Mouse (Mus musculus): ENCODE results near the gene Ulk4. TPM values are rescaled to one million over a fixed set of nuclear protein-coding genes. Genes with fewer than 3 reads are reported as not detected.
"Not testable (repeated sequence)": the region's sequence is repeated elsewhere in the genome, so short reads cannot be mapped to it uniquely, and the experiment has no call there.

Ulk4 gene
- total RNA-seq, 2 experiments from 2014 or later = 0.22 to 0.46 TPM

DNA sequence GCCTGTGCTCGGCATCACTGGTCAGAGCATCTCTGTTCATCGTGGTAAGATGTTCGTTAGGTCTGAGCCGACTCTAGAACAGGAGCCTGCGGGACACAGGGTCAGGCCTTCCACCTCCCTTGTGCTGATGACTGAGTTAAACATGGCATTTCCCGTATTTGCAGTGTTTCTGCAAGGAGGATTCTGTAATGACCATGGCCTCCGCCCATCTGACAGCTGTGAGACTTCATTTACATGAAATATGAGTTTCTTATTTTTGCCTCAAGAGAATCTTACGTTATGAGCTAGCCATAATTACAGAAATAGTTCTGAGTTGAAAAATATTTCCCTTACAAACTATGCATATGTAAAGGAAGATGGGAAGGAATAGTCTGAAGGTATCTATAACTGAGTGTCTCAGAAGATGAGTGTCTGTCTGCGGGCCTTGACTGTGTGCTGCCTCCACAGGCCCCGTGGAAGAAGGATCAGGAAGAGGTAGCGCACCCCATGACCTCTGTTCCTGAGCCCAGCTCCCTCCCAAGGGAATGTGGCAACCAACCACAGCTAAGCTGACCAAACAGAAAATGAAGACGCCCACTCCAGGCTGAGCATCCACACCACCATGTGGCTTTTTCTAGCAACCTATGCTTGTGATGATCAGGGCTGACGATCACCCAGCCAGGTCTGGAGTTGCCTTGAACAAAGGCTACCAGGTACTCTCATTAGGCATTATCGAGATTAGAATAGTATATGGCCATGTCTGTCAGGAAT is 212.2 kb downstream of the Ulk4 start:
- DNase-seq = no peak

DNA sequence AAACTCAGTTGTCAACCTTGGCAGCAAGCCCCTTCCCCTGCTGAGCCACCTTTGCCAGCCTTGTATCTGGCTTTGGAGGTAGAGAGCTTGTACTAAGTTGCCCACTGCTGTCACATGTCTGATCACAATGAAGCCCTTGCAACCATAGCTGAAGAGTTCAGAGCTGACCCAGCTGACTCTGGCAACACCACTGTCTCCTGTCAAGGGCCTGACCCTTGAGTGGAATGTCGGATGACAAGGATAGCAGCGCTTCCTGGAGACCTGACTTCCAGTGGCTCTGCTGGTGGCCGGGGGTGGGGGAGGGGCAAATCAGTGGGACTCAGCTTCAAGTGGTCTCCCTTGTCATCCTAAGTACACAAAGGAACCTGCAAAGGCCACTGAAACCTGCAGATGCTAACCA is 214.3 kb downstream of the Ulk4 start:
- DNase-seq = no peak

DNA sequence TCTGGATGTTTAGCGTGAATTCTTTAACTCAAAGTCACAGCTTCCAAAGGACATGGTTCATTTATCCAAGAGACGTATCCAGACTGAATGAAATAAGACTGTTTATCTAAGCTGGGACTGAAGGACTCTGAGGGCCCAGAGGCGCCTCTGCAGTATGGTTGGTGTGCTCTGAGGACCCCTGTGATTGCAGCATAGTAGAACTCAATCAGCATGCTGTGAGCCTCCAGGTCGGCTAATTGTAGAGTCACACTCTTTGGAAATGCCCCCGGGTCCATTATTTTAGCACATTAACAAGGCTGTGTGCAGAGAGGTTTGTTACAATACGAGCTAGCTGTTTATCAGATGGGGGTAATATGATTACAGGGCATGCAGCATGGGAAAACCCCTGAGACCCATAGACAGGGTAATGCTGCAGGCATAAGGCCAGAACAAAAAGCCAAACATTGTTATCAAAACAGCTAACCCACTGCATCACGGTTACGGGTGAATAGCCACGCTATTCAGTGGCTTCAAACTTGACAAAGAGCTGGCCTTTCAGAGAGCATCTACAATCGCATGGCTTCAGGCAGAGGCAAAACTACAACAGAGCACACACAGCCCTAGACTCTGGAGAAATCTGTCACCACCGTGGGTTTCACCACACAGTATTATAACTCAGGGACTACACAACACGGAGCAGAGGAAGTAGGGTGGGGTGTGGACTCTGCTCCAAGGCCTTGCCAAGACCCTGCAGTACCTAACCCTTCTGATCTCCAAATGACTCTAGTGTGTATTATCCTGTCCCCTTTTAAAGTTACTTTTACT is 215.0 kb downstream of the Ulk4 start:
- DNase-seq = no peak

DNA sequence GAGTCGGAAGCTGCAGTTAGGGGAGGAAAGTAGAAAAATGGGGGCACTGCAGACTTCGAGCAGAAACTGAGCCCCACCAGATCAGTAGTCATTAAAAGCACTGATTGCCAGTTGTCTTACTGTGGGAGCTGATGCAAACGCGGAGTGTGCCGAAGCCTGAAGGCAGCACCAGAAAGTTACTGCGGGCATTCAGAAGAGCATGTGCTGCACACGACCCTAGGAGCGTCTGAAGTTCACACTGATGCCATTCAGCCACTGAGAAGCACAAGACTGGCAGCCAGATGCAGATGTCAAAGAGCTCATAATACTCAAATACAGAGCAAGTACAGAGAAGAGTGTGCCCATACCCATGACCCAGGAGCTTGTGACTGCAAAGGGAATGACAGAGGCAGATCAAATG is 216.7 kb downstream of the Ulk4 start:
- no peak for DNase-seq

DNA sequence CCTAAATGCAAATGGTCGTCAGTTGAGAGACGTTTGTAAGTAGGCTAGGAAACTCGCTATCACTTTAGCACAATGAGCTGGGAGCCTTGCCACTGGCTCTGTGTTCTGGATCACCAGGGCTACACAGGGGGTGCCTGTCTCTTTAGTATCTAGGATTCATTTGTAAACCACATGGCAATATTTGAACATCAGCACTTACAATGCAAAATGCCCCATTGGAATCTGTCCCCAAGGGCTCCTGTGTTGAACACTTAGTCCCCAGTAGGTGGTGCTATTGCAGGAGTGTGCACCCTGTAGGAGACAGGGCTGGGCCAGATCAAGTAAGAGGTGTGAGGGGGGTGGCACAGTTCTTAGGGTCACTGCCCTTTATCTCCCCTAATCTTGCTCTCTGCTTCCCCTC is 217.7 kb downstream of the Ulk4 start:
- no peak for DNase-seq

DNA sequence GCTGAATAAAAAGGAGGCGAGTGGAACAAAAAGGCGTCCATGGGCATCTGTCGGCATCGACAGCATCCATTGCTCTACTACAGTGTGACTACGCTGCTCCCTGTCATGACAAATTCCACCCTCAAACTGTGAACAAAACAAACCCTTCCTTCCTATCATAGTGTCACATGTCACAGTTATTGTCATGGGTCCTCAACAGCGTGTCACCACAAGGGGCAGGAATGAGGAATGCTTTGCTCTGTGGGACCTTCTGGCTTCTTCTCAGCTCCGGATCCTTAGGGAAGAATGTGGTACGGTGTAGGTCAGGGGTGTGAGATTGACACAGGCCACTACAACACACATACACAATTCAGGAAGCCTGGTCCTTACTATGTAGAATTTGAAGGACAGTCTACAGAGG is 218.5 kb downstream of the Ulk4 start:
- DNase-seq = no peak

DNA sequence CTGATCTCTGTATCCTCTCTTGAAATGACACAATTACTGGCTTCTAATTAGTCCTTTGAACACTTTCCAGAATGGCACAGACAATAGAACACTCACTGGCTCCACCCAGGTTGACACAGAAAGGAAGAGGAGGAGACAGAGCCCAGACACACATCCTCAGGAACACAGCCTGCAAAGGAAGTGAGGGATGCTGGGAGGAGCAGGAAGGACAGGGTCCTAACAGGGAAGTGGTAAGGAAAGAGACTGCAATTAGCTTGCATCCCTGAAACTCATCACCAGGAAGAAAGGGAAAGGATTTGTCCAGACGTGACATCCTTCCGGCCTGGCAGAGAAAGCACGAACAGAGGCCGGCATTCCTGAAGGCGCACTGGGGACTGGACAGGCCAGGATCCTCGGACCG is 218.9 kb downstream of the Ulk4 start:
- DNase-seq = peak; percentile 58 to 87

DNA sequence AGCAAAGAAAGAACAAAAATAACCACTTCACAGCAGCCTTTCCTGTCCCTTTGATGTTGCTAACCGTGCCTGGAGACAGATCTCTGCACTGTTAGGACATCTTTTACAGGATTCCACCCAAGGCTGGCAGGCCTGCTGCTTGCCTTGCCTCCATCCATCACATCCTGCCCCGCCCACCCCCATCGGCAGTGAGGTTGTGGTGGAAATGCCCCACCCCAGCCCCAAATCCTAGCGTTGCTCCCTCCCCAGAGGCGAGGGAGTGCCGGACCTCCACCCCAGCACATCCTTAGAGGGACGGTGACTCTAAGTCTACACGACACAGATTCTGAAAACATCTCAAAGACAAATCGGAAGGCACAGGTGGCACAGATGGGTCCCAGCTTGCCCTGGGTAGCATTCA is 219.6 kb downstream of the Ulk4 start:
- DNase-seq = peak; percentile 16 to 46

DNA sequence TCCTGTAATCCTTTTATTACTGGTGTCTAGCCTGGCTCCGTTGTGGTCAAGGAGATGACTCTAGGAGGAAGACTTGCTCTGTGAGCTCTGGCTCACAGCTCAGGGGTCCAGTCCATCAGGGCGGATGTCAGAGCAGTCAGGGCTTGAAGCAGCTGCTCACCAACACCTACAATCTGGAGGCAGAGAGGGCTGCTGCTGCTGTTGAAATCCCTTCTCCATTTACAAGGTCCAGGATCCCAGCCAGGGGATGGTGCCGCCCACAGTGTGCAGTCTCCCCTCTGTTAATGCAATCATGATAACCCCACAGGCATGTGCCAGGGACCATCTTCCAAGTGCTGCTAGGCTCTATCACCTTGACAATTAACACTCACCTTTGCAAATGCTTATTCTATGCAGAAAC is 220.5 kb downstream of the Ulk4 start:
- DNase-seq = no peak

DNA sequence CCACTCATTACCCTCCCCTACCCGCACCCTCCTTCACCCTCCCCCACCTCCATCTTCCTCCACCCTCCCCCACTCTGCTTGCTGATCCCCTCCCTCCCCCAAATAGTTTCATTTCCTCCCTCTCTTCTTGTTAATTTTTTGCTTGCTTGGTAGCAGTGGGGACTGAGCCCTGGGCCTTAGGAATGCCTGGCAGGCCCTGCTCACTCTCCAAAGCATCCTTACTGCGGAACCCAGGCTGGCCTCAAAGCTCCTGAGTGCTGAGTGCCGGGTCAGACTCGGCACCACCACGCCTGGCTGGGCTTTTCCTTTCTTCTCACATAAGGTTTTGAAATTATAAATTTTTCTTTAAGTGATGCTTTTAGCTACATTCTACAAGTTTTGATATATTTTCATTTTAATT is 221.0 kb downstream of the Ulk4 start:
- no peak for DNase-seq

DNA sequence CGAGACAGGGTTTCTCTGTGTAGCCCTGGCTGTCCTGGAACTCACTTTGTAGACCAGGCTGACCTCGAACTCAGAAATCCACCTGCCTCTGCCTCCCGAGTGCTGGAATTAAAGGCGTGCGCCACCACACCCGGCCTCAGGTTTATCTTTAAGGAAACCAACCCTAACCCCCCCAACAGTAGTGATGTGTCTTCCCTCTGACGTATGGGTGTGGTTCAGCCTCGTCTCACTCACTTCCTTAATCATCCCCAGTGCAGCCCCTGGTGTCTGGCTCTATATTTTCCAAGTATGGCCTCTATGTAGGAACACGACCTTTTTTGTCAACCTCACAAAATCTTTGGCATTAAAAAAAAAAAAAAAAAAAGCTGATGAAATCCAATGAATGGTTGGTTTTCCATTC is 231.3 kb downstream of the Ulk4 start:
- DNase-seq = not testable (repeated sequence)

DNA sequence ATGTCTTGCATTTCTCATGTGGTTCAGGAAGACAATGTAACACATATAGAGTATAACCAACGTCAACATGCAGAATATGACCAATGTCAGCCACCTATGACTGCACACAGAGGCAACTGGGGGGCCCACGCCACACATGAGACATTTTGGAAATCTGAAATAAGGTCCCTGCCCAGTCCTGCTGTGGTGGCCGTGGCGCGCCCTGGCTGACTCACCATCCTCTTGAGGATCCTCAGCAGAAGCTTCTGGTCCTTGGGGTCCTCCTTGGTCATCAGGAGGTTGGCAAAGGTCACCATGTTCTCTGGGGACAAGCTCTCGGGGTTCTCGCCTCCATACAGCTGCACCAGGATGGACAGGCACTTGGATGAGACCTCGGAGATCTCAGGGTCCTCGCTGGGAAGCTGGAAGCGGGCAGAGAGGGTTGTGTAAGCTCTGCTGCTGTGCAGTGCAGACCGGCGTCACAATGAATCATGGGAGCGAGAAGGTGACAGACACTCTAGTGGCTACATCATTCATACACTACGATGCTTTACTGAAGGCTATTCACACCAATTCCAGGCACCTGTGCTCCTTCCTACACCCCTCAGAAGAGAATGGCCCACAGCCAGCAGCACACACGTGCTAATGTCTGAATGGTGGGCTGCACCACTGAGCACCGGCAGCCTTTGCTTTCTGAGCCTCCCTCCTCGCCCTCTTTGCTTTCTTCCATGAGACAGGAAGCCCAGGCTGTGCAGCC is 232.4 kb downstream of the Ulk4 start:
- no peak for DNase-seq

DNA sequence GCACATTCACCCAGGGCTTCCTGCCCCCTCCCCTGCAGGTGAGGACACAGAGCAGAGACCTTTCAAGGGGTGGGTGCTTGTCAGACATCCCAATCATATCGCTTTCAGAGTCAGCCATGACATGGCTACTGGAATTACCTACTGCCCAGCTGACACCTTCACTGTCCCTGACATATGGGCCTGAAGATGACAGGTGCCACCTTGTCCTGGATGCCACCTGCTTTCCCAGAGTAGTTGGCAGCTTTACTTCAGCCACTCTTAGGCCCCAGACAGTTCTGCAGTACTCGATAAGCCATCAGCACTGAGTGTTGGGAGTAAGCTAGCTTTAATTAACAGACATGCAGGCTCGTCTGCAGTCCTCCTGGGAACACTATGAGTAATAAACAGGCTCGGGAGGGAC is 234.0 kb downstream of the Ulk4 start:
- no peak for DNase-seq

DNA sequence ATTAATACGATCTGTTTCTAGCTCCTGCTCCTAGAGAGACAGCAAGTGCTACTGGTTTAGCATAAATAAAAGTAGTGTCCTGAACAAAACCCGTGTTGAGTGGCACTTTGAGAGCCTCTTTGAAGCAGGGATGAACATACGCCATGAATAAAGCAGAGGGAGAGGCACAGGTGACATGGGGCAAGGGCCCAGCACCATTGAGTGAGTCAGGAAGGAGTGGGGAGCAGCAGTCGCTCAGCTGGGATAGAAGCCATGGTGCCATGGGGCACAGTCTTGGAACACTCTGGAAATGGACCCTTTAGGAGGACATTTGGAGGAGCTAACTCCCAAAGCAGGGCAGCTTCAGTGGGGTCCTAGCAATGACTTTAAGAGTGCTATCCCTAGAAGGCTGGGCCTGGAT is 238.6 kb downstream of the Ulk4 start:
- no peak for DNase-seq

DNA sequence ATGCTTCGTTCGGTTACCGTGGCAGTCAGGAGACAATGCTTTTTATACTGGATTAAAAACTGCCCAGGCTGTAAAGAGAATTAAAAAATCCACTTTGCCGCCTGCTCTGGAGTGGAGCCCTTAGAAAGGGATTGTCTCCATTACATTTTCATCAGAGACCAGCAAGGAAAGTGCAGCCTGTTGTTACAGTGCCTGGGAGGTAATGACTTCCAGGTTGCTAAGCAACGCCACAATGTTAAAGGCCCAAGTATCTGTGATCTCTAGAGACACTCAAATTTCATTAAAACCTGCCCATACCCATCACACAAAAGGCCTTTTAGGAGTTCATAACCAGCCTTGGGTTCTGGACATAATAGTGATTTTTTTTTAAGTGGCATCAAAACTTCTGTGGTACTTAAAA is 239.0 kb downstream of the Ulk4 start:
- DNase-seq = no peak

DNA sequence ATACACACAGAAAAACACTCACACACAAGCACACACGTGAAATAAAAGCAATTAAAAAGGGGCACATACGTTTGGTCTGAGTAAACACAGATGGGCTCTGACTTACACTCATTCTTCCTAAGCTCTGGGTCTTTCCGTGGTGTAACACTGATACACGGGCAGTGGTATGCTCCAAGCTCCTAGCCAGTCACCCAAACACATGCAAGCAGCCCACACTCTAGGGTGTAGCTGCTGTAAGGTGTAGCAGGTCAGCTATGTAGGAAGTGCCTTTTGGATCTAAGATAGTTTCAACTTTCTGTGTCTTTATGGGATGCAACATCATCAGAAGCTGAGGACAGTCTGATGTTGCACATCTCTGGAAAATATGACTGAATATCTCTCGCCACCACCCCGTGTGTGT is 241.7 kb downstream of the Ulk4 start:
- no peak for DNase-seq

DNA sequence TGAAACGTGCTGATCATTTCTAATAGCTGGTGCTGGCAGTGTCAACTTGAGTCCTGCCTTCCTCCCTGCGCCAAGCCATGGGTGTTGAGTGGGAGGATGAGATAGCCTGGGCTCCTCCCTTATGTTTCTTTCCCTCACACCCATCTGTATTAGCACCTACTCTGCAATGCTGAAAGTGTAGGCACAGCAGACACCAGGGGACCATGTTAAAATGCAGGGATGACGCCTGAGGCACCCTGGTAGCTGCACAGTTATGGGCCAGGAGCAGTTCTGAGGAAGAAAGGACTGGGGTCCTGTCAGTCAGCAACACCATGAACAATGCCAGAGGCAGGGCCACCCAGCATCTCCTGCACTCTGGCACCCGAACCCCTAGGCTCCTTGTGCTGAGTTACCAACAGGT is 243.4 kb downstream of the Ulk4 start:
- no peak for DNase-seq

DNA sequence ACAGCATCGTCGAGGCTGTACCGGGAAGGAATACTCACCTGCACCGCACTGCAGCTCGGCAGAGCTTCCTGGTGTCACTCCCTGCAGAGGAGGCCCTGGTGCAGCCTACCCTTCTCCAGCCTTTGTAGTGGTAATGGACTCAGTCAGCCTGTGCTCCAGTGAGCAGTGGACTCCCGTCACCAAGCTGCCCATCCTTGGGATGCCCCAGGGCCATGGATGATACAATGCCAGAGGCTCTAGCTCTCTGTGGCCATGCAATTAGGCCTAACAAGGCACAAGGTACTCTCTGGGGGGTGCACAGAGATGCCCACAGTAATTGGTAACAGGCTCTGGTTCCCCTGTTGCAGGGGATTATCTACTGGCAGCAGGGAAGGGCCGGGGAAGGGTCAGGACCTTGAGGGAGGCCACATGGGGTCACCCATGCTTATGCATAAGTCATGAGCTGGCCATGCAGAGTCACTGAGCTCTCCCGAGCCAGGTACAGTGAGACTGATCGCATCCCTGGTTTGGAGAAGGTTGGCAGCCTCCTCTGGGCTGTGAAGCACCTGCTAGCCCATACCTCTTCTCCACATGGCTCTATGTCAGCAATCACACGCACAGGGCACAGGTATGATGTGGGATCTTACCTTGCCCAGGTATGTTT is 244.6 kb downstream of the Ulk4 start:
- DNase-seq = no peak

DNA sequence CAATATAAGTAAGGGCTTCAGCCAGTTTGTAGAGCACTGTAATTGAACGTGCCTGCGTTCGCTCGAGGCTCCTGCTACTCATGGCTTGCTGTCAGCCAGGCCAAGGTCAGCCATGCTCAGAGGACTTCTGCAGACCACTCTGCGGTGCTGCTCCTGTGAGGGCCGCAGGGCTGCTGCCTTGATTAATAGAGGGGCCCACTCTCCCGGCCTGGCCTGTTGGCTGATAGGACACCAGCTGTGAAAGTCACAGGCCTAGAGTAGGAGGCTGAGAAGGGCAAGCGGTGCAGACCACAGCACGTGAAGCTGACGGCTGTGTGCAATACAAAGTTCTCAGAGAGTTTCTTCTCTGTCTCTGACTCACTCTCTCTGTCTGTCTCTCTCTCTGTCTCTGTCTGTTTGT is 246.0 kb downstream of the Ulk4 start:
- no peak for DNase-seq

DNA sequence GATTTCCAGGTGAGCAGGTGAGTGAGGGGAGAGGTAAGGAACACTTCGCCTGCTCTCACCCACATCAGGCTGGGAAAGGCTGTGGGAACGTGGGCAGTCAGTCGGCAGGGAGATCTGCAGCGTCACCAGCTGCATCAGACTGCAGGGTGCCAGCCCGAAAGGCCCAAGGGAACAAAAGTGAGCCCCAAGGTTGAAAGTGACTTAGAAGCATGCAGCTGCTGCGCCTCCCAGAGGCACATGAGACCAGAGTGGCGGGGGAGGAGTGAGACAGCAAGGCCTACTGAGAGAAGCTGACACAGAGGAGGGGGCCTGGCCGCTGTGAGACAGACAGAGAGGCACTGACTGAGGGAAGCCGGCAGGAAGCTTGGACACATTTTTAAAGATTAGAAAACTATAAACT is 247.2 kb downstream of the Ulk4 start:
- no peak for DNase-seq

DNA sequence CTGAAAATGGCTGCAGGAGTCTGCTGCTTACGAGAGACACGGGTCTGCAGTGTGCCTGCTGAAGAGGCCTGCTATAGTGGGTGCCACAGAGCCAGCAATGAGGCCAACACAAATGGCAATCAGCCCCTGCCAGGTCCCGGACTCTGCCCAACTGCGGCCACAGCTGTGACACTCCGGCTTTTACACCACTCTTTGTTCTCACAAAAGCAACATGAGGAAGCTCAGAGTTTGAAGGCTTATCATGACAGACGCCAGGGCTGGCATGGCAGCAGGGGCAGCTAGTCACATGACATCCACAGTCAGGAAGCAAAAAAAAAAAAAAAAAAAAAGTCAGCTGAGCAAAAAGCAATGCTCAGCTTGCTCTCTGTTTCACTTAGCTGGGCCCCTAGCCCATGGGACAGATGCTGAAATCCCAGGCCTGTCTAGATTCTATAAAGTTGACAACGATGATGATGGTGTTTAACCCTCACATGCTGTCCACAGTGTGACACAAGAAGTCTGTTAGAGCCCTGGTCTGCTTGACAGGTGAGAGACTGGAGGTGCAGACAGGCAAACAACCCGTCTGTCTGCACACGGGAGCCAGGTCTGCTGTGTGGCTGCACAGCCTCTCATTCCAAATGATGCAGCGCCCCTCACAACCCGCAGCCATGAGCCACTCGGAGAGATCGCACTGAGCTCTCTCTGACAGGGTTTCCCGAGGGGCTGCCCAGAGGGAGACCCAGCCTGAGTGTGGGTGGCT is 253.3 kb downstream of the Ulk4 start:
- DNase-seq = peak; percentile 14 to 15

DNA sequence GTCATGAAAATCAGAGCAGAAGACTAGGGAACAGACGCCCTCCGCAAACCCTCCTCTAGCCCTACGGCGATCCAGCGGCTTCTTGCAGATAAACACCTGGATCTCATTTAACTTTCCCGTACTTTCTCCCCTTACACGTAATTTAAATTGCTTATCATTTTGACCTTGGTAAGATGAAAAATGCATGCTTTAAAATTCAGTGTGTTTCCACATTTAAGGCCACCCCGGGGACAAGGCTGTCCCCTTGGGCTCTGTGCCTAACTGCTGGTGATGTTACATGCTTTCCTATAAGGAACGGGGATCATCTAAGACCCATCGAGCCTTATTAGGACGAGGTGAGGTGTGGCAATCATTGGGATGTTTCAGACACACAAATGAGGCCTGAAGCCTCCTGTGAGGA is 256.6 kb downstream of the Ulk4 start:
- DNase-seq = no peak

All from heart, adult 18-20 months (tissue).